Mouse (Mus musculus) erythroid progenitor cell, adult 5-6 weeks (primary cell): ENCODE data around the gene Vmn2r104. TPM values are rescaled to one million over a fixed set of nuclear protein-coding genes. Genes with fewer than 3 reads are reported as not detected.

Experiments used
- ATAC-seq: replicated peaks from 2 replicates; pipeline ENCODE4 v1.8.0; 2016; ENCODE audit warnings: moderate number of reproducible peaks, mild to moderate bottlenecking, moderate TSS enrichment, inconsistent platforms; ENCODE audit not compliant: poor library complexity, low FRiP score, severe bottlenecking
- total RNA-seq, 2 experiments: library from RNA; stranded (forward) in 1 of 2; stranded (reverse) in 1 of 2; fragments of 150-400 nt in 1 of 2; fragments of 186-747, 209-891 nt in 1 of 2; gene quantifications; 2 replicates each; pipeline versions ENCODE4 v1.2.3 to v1.2.4; 2015 to 2017; ENCODE audit warnings: low replicate concordance in 2 of 2

Vmn2r104 gene
- not detected in 2 replicates for total RNA-seq (2015; ENCODE audit: low replicate concordance)
- not detected in 2 replicates for total RNA-seq (2017; ENCODE audit: low replicate concordance)

GRCm38 (mm10) chr17:20048236-20048635 lies at the start of gene Vmn2r104:
Gene Vmn2r104, minus strand, starts transcription at chr17:20048336.
- no peak for ATAC-seq

- ATAC-seq: no peak
Observed at GRCm38 (mm10) chr17:20074090-20074489, 26.0 kb upstream of the Vmn2r104 start.

- ATAC-seq: no peak
Observed at GRCm38 (mm10) chr17:20071656-20072396, 23.7 kb upstream of the Vmn2r104 start.

Other genes starting within 250 kb of the Vmn2r104 start
- gene Fpr-rs7, start 65.9 kb upstream of the Vmn2r104 start, total RNA-seq (2015; ENCODE audit: low replicate concordance): not detected in 2 replicates
- gene Fpr-rs7, start 65.9 kb upstream of the Vmn2r104 start, total RNA-seq (2017; ENCODE audit: low replicate concordance): not detected in 2 replicates
- gene Fpr-rs6, start 134.8 kb upstream of the Vmn2r104 start, total RNA-seq (2015; ENCODE audit: low replicate concordance): not detected in 2 replicates
- gene Fpr-rs6, start 134.8 kb upstream of the Vmn2r104 start, total RNA-seq (2017; ENCODE audit: low replicate concordance): not detected in 2 replicates
- not detected in 2 replicates for gene Vmn2r105, start 186.7 kb upstream of the Vmn2r104 start, total RNA-seq (2015; ENCODE audit: low replicate concordance)
- not detected in 2 replicates for gene Vmn2r105, start 186.7 kb upstream of the Vmn2r104 start, total RNA-seq (2017; ENCODE audit: low replicate concordance)
- not detected in 2 replicates for gene Vmn2r106, start 237.2 kb upstream of the Vmn2r104 start, total RNA-seq (2015; ENCODE audit: low replicate concordance)
- not detected in 2 replicates for gene Vmn2r106, start 237.2 kb upstream of the Vmn2r104 start, total RNA-seq (2017; ENCODE audit: low replicate concordance)